Mouse (Mus musculus): ENCODE measurements around the gene Dnase1. TPM values are rescaled to one million over a fixed set of nuclear protein-coding genes. Genes with fewer than 3 reads are reported as not detected.
"Not testable (repeated sequence)": the region's sequence is repeated elsewhere in the genome, so short reads cannot be mapped to it uniquely, and the experiment has no call there.

The Dnase1 gene
- total RNA-seq, 1 experiment, result 1.0 TPM

DNA sequence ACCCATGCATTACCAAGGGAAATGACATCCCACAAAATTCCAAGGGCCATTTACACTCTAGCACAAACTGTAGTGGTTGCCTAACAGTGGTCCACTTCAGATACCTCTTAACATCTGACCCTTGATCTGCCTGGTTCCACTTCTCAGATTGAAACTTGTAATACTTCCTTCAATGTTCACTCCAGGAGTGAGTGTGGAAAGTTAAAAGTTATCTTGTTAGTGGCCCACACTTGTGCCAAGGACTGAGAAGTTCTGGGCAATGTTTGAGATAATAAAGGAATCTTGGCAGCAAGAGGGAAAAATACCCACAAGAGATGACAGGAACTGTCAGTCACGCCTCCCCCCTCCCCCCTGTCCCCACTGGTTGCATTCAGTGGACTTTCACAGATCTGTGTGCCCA lies 42.9 kb downstream of the Dnase1 start:
- TF ChIP-seq ZC3H11A (IDR thresholded peaks at IDR 0.05; ENCODE audit: borderline replicate concordance, low read depth, low read length), result no peak
- TF ChIP-seq ZNF384 (IDR thresholded peaks at IDR 0.05; ENCODE audit: low read depth, low read length), result no peak
- no peak for TF ChIP-seq MAFK (IDR thresholded peaks at IDR 0.05; ENCODE audit: insufficient read depth, low read depth, low read length)
- no peak for TF ChIP-seq HCFC1 (IDR thresholded peaks at IDR 0.05; ENCODE audit: borderline replicate concordance, insufficient read depth, low read length)
- no peak for TF ChIP-seq CHD2 (IDR thresholded peaks at IDR 0.05; ENCODE audit: low read depth, low read length)
- H3K36me3 ChIP-seq (ENCODE audit: control insufficient read depth, insufficient read depth, low read length, poor library complexity, severe bottlenecking), result peaks cover 11% of the 10 kb centered on the region
- in situ Hi-C loops (cut with MboI; ENCODE audit: low sequenced_read_pairs in 2 of 2, unreplicated experiment in 2 of 2), result no loop called here
- H3K9me3 ChIP-seq (ENCODE audit: control insufficient read depth, insufficient read depth, low read depth, low read length), result no peaks in the 10 kb centered on the region
- no peak for DNase-seq (ENCODE audit: low read depth, low spot score)
- H3K4me3 ChIP-seq (ENCODE audit: insufficient read depth in 1 of 2, low read depth in 1 of 2, low read length in 2 of 2, poor library complexity in 1 of 2, severe bottlenecking in 1 of 2), result no peak overlapping the region
- peaks cover 3 to 6% of the 10 kb centered on the region in 2 experiments; a peak in 3 of 4 replicates for H3K4me1 ChIP-seq (ENCODE audit: control insufficient read depth in 2 of 2, insufficient read depth in 2 of 2, low read length in 2 of 2, poor library complexity in 1 of 2)
- H3K9ac ChIP-seq (ENCODE audit: insufficient read depth, low read depth, low read length, poor library complexity, severe bottlenecking), result no peak overlapping the region
- no peak overlapping the region for H3K27ac ChIP-seq (ENCODE audit: insufficient read depth, low read depth, low read length, poor library complexity, severe bottlenecking)

DNA sequence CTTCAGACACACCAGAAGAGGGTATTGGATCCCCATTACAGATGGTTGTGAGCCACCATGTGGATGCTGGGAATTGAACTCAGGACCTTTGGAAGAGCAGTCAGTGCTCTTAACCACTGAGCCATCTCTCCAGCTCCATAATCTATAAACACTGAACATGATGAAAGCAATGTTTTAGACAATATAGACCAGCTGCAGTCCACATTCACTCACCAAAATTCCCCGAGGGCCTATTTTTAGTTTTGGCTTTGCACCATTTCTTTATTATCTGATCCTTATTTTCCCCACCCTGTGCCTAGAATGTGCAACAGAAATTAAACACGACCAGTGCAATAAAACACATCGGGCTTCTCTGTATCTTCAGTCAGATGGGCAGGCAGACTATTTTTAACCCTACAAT lies 43.7 kb downstream of the Dnase1 start:
- H3K9me3 ChIP-seq (ENCODE audit: control insufficient read depth, insufficient read depth, low read depth, low read length); H3K4me3 ChIP-seq (ENCODE audit: insufficient read depth in 1 of 2, low read depth in 1 of 2, low read length in 2 of 2, poor library complexity in 1 of 2, severe bottlenecking in 1 of 2); H3K4me1 ChIP-seq (ENCODE audit: control insufficient read depth in 2 of 2, insufficient read depth in 2 of 2, low read length in 2 of 2, poor library complexity in 1 of 2); DNase-seq (ENCODE audit: low read depth, low spot score); in situ Hi-C loops (cut with MboI; ENCODE audit: low sequenced_read_pairs in 2 of 2, unreplicated experiment in 2 of 2); H3K9ac ChIP-seq (ENCODE audit: insufficient read depth, low read depth, low read length, poor library complexity, severe bottlenecking); H3K27ac ChIP-seq (ENCODE audit: insufficient read depth, low read depth, low read length, poor library complexity, severe bottlenecking): not testable (repeated sequence)
- H3K36me3 ChIP-seq (ENCODE audit: control insufficient read depth, insufficient read depth, low read length, poor library complexity, severe bottlenecking), result peaks cover 16% of the 10 kb centered on the region

DNA sequence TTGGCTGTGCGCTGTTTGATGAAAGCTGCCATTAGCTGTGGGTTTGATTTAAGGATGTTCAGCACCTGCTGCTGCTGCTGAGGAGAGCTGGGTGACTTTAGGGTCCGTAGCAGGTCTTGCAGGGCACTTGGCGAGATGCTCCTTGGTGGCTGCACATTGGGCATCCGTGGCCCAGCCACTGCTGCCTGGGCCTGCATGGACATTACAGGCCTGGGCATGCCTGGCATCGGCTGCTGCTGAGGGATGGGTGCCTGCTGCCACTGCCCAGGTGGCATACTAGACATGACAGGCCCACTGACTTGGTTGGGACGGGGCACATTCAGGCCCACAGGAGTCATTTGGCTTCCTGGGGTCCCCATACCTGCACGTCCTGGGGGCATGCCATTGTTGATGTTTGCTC lies 48.3 kb downstream of the Dnase1 start:
- Histone ChIP-seq H3K27ac (ENCODE audit: insufficient read depth, low read depth, low read length, poor library complexity, severe bottlenecking) (no peak overlapping the region), H3K4me3 (ENCODE audit: insufficient read depth in 1 of 2, low read depth in 1 of 2, low read length in 2 of 2, poor library complexity in 1 of 2, severe bottlenecking in 1 of 2) (no peak overlapping the region), H3K36me3 (ENCODE audit: control insufficient read depth, insufficient read depth, low read length, poor library complexity, severe bottlenecking) (peaks cover 36% of the 10 kb centered on the region), H3K9ac (ENCODE audit: insufficient read depth, low read depth, low read length, poor library complexity, severe bottlenecking) (no peak overlapping the region), H3K4me1 (ENCODE audit: control insufficient read depth in 2 of 2, insufficient read depth in 2 of 2, low read length in 2 of 2, poor library complexity in 1 of 2) (peaks cover 0 to 4% of the 10 kb centered on the region in 2 experiments; a peak in 2 of 4 replicates), H3K9me3 (ENCODE audit: control insufficient read depth, insufficient read depth, low read depth, low read length) (no peaks in the 10 kb centered on the region)
- in situ Hi-C loops (cut with MboI; ENCODE audit: low sequenced_read_pairs in 2 of 2, unreplicated experiment in 2 of 2), result no loop called here
- TF ChIP-seq CHD2 (IDR thresholded peaks at IDR 0.05; ENCODE audit: low read depth, low read length), result no peak
- TF ChIP-seq MAFK (IDR thresholded peaks at IDR 0.05; ENCODE audit: insufficient read depth, low read depth, low read length), result no peak
- no peak for TF ChIP-seq HCFC1 (IDR thresholded peaks at IDR 0.05; ENCODE audit: borderline replicate concordance, insufficient read depth, low read length)
- TF ChIP-seq ZNF384 (IDR thresholded peaks at IDR 0.05; ENCODE audit: low read depth, low read length), result no peak
- no peak for TF ChIP-seq ZC3H11A (IDR thresholded peaks at IDR 0.05; ENCODE audit: borderline replicate concordance, low read depth, low read length)
- no peak for DNase-seq (ENCODE audit: low read depth, low spot score)

DNA sequence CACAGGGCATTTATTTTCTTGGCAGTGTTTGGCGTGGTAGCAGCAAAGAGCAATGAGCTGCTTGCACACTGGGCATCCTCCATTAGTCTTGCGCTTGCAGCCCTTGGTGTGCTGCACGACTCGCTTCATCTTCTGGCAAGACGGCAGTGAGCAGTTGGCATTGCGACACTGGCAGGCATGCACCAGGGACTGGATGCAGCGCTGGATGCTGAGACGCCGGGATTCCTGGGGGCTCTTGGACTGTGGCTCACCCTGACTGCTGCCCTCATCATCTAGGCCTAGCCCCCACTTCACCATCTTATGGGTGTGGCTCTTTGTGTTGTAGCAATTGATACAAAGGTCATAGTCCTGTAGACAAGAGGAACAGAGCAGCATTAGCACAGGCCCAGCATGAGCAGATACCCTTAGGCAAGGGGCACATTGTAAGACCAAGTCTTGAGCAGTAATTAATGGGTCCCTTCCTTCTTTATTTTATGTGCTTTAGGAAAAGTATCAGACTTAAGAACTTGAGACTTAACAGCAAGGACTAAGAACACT lies 49.2 kb downstream of the Dnase1 start:
- H3K9me3 ChIP-seq (ENCODE audit: control insufficient read depth, insufficient read depth, low read depth, low read length), result no peaks in the 10 kb centered on the region
- H3K9ac ChIP-seq (ENCODE audit: insufficient read depth, low read depth, low read length, poor library complexity, severe bottlenecking), result no peak overlapping the region
- H3K4me1 ChIP-seq (ENCODE audit: control insufficient read depth in 2 of 2, insufficient read depth in 2 of 2, low read length in 2 of 2, poor library complexity in 1 of 2), result peaks cover 0 to 4% of the 10 kb centered on the region in 2 experiments; a peak in 2 of 4 replicates
- peaks cover 43% of the 10 kb centered on the region for H3K36me3 ChIP-seq (ENCODE audit: control insufficient read depth, insufficient read depth, low read length, poor library complexity, severe bottlenecking)
- no peak overlapping the region for H3K27ac ChIP-seq (ENCODE audit: insufficient read depth, low read depth, low read length, poor library complexity, severe bottlenecking)
- no peak overlapping the region for H3K4me3 ChIP-seq (ENCODE audit: insufficient read depth in 1 of 2, low read depth in 1 of 2, low read length in 2 of 2, poor library complexity in 1 of 2, severe bottlenecking in 1 of 2)
- in situ Hi-C loops (cut with MboI; ENCODE audit: low sequenced_read_pairs in 2 of 2, unreplicated experiment in 2 of 2), result no loop called here
- TF ChIP-seq ZNF384 (IDR thresholded peaks at IDR 0.05; ENCODE audit: low read depth, low read length) (no peak), MAFK (IDR thresholded peaks at IDR 0.05; ENCODE audit: insufficient read depth, low read depth, low read length) (no peak), ZC3H11A (IDR thresholded peaks at IDR 0.05; ENCODE audit: borderline replicate concordance, low read depth, low read length) (no peak), HCFC1 (IDR thresholded peaks at IDR 0.05; ENCODE audit: borderline replicate concordance, insufficient read depth, low read length) (no peak)
- DNase-seq (ENCODE audit: low read depth, low spot score), result no peak

DNA sequence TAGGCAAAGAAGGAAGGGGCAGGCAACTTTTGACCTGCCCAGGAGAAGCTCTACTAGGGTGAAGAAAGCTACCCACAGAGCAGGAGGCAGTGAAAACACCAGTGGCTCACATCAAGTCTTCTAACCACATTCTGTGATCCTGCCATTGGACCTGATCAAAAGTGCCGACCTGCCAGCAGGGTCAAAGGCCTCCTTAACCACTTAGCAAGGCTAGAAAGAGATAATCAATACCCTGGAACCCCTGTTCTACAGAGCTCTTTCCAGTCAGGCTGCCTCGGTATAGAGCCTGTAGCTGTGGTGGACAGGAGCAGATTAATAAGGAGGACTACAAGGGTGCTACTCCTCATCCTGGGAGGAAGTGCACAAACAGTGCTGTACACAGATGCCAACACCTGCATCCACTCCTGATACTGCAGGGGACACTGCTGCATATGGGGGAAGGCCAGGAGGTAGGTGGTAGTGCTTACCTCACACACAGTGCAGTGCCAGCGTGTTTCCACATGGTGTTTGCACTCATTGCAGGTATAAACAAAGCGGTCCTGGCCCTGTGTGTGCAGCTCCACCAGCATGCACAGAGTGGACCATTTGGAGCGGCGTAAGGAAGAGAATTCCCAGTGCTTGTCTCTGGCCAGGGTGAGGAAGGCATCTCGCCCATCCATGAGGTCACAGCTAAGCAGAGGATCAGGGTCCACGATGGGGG lies 50.6 kb downstream of the Dnase1 start:
- no peak for TF ChIP-seq HCFC1 (IDR thresholded peaks at IDR 0.05; ENCODE audit: borderline replicate concordance, insufficient read depth, low read length)
- TF ChIP-seq MAFK (IDR thresholded peaks at IDR 0.05; ENCODE audit: insufficient read depth, low read depth, low read length), result no peak
- TF ChIP-seq ZNF384 (IDR thresholded peaks at IDR 0.05; ENCODE audit: low read depth, low read length), result no peak
- TF ChIP-seq CHD2 (IDR thresholded peaks at IDR 0.05; ENCODE audit: low read depth, low read length), result no peak
- no peak for TF ChIP-seq ZC3H11A (IDR thresholded peaks at IDR 0.05; ENCODE audit: borderline replicate concordance, low read depth, low read length)
- peaks cover 51% of the 10 kb centered on the region for H3K36me3 ChIP-seq (ENCODE audit: control insufficient read depth, insufficient read depth, low read length, poor library complexity, severe bottlenecking)
- no peak overlapping the region for H3K4me3 ChIP-seq (ENCODE audit: insufficient read depth in 1 of 2, low read depth in 1 of 2, low read length in 2 of 2, poor library complexity in 1 of 2, severe bottlenecking in 1 of 2)
- no peak overlapping the region for H3K27ac ChIP-seq (ENCODE audit: insufficient read depth, low read depth, low read length, poor library complexity, severe bottlenecking)
- no peak for DNase-seq (ENCODE audit: low read depth, low spot score)
- H3K9ac ChIP-seq (ENCODE audit: insufficient read depth, low read depth, low read length, poor library complexity, severe bottlenecking), result no peak overlapping the region
- in situ Hi-C loops (cut with MboI; ENCODE audit: low sequenced_read_pairs in 2 of 2, unreplicated experiment in 2 of 2), result no loop called here
- H3K4me1 ChIP-seq (ENCODE audit: control insufficient read depth in 2 of 2, insufficient read depth in 2 of 2, low read length in 2 of 2, poor library complexity in 1 of 2), result peaks cover 0 to 4% of the 10 kb centered on the region in 2 experiments; a peak in 2 of 4 replicates
- H3K9me3 ChIP-seq (ENCODE audit: control insufficient read depth, insufficient read depth, low read depth, low read length), result no peaks in the 10 kb centered on the region
